Mouse (Mus musculus): ENCODE results near the gene Astn1.

The Astn1 gene

DNA sequence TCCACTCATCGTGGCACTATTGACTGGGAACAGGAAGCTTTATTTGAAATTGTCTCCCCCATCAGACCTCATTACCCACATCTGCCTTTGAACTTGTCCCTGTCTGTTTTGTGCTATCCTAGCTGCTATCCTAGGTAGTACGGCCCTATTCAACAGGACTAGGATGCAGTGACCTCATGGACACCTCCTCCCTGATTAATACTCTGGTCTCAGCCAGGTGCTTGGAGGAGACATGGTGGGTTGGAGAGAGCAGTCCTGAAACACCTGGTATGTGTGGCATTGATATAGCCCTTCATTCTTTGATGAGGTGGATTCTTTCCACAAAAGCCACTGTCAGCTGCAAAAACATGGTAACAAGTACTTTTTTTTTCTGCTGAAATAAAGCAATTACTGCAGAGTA is 52.1 kb downstream of the Astn1 start:
- no peak for DNase-seq (ENCODE audit: low spot score in 2 of 2)

DNA sequence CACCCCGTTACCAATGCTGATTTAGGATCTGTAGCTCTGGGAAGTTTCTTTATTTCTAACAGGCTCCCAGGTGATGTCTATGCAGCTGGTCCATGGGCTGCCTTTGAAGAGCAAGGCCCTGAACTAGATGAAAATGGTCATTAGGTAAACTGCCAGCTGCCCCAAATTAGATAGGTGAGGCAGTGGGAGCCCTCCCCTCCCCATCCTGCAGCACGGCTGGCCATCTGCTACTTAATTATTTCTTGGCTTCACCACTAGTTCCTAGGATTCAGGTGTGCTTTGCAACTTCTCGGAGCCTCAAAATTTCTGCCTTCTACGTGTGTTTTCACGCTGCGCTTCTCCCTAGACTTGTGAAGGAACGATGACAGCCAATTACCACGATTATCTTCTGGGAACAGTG is 59.4 kb downstream of the Astn1 start:
- no peak for DNase-seq (ENCODE audit: low spot score in 2 of 2)

DNA sequence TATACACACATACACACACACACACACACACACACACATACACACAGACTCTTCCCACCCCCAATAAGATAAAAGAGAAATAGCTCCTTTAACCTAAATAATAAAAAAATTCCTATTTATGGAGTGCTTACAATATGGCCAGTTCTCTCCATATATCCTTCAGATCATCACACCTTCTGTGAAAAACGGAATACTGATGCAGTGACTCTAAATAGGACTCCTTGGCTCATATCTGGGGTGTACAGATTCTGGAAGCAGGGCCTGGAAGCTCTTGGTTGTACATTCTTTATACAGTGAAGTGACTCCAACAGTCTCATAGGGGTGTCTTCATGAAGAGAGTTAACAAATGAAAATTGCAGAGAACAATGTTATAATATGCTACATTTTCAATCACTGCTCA is 60.7 kb downstream of the Astn1 start:
- no peak for DNase-seq (ENCODE audit: low spot score in 2 of 2)

DNA sequence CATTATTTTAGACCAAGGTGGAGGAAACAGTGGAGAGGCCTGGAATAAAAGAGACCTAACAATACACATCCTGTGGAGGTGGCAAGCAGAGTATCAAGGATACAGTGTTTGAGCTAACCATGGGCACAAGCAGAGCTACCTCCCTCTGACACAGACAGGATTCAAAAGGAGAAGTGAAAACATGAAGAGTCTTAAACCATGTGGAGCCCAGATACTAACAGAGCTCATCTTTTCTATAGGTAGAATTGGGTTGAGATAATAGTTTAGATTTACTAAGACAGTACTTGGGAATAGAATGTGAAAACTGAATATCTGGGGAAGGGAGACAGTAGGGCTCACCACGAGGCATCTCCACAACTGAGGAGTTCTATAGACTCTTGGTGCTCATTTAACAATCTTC is 84.0 kb downstream of the Astn1 start:
- DNase-seq (ENCODE audit: low spot score in 2 of 2): no peak

DNA sequence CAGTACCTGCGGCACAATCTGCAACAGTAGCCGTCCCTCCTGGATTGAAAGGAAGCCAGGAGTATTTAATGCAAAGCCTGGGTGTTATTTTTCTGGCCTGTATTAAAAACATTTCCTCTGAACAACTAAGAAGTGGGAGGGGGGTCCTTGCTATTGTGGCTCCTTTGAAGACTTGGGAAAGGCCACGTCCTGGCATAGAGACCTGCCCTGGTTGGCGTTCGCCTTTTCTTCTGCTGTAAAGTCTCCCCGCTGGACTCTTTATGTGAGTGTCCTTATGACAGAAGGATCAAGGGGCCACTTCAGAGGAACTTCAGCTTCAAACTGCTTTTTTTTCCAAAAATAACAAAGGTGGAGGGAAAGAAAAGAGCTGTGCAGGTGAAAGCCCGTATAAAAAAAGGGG is 85.9 kb downstream of the Astn1 start:
- no peak for DNase-seq (ENCODE audit: low spot score in 2 of 2)

DNA sequence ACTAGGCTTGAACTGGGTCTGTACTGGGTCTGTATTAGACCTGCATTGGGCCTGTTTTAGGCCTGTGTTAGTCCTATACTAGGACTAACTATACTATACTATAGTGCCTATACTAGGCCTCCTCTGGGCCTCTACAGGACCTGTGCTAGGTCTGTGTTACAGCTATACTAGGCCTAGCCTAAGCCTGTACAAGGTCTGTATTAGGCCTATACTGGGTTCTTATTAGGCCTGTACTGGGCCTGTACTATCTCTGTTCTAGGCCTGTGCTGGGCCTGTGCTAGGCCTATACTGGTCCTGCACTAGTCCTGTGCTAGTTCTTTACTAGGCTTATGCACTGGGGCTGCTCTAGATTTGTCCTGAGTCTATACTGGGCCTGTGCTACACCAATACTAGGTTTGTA is 90.6 kb downstream of the Astn1 start:
- no peak for DNase-seq (ENCODE audit: low spot score in 2 of 2)

DNA sequence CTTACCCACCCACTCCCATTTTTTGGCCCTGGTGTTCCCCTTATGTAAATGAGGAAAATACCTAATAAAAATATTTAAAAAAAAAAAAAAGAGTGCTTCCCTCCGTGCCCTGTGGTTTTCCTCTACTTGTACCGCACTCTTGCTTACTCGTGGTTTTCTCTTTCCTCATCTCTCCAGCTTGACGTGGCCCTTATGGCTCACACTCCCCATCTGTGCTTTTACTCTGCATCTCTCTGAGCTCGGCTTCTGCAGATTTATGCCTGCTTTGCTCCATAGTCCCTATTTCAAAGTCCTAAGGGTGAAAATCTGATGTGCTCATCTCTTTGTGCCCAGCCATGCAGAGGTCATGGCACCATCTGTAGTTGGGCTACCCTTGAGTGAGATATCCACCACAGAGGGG is 91.5 kb downstream of the Astn1 start:
- no peak for DNase-seq (ENCODE audit: low spot score in 2 of 2)

DNA sequence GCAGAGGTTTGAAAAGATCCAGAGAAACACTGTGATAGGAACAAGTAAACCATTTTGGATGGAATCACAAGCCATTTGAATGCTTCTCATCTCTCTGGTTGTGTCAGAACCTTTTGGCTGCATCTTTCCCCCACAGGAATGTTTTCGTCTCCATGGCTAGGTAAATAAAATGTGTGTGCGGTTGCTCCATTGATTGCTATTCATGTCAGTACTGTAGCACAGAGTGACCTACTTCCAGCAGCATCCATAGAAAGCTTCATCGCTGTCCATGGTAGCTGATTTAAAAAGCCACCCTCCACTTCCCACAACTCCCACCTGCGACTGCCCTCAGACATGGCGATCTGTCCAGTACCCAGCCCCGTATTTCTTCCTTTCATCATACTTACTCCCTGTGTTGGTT is 101.9 kb downstream of the Astn1 start:
- DNase-seq (ENCODE audit: low spot score in 2 of 2): no peak

DNA sequence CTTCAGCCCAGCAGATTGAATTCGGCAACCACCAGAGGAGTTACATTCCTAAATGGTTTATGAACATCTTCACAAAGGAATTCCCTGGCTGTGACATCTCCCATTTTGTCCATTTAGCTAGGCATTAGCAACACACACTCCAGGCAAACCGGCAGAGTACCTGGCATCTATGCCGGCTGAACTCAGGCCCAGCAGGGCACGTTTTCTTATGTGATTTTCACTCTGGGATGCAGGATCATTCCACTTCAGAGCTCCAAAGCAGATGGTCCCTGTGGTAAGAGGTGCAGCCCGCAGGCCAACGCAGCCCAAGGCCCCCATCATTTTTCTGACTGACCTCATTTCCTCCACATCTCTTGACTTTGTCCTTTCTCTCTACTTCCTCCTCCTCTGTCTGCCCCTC is 103.2 kb downstream of the Astn1 start:
- DNase-seq (ENCODE audit: low spot score in 2 of 2): no peak

DNA sequence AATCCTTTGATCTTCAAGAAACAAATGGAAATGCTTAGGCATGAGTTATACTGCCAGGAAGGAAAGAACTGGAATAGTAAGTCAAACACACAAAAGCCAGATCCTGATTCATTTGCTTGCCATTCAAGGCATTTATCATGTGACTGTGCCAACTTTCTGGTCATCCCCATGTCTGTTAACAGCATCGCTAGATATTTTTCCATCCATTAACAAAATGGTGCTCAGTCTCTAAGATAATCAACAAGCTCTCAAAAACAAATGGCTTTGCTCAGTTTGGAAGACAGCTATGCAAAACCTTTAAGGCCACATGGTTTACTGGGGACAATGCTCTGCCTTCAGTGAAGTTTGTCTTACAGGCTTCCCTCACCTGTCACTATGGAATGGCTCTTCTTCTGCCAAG is 115.8 kb downstream of the Astn1 start:
- no peak for DNase-seq (ENCODE audit: low spot score in 2 of 2)

DNA sequence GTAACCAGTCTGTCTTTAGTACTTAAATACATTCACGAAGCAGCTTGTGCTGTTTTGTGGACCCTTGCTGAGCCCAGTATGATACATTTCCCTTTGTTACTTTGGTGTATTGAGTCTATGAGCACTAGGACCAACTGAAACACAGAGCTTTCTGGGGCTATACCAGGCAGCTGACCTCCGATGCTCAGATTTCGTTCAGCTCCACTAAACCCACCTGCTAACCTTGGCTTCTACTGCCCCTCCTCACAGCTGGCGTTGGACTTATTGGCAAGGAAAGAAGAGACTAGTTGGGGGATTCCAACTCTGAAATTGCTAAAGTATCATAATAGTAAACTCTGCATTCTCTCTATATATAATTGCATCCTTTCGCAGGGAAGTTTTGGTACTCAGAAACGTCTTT is 118.2 kb downstream of the Astn1 start:
- no peak for DNase-seq (ENCODE audit: low spot score in 2 of 2)

DNA sequence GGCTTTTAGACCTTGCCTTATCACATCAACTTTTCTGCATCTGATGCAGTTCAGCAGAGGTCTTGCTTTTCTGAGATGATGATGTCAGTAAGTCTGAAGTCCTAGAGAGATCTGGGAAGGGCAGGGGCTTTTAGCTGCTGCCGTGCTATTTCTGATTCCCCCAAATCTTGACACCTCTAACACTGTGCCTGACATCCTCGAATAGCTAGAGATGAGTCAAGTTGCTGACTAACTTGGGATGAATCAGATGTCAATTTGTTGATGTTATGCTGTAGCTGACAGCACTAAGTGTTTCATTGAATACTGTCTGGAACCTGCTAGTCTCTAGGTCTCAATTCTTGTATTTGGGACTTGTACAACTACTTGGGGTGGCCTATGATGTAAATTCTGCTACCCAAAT is 121.7 kb downstream of the Astn1 start:
- no peak for DNase-seq (ENCODE audit: low spot score in 2 of 2)

DNA sequence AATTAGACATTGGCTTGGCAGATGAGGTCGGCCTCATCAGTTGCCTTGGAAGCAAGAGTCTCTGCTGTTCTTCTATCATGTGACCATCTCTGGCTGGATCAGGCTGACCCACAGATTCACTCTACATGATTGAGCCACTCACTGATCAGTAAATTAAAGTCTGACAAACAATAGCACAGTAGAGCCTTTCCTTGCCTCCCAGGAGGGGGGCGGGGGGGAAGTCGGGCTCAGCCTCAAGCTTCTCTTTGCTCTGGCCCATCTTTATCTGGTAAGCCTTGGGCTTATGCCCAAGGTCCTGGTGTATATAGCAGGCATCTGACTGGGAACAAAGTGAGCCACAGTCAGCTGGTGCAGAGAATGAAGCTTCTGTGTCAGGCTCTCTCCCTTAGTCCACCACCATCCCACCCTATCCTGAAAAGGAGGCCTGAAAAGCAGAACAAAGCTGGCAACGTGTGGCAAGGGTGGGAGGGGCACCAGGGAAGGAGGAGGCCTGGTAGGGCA is 127.5 kb downstream of the Astn1 start:
- DNase-seq (ENCODE audit: low spot score in 2 of 2): no peak

DNA sequence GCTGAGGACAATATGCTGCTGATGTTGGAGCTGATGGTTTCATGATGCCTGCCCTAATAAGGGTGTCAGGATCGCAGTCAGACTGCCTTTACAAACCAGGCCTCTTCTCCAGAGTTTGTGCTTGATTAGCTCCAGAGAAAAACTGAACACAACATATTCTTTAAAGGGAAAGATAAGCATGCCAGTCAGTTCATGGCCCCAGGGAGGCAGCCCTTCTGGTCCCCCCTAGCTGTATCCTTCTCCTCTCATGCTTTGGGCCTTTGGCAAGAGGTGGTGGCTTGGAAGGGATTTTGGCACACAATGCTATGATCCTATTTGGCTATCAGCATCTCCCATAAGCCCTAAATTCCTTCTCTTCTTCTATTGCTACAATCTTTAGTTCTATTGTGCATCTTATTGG is 128.1 kb downstream of the Astn1 start:
- no peak for DNase-seq (ENCODE audit: low spot score in 2 of 2)

DNA sequence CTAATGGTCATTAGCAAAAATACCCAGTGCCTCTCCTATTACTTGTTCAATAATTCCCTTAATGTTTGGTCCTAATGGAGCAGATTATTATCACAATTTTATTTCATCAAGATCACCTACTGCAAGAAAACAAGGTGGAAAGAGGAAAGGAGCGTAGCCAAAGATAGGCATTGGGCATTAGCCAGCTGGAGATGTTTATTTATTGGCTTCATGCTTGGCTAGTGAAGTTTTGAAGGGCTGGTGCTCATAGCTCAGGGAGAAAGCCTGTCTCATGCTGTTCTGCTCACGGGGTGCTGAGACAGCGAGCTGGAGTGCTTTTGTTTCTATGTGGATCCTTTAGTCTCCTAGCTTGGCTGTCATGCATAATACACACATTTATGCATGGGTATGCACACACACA is 131.2 kb downstream of the Astn1 start:
- no peak for DNase-seq (ENCODE audit: low spot score in 2 of 2)

DNA sequence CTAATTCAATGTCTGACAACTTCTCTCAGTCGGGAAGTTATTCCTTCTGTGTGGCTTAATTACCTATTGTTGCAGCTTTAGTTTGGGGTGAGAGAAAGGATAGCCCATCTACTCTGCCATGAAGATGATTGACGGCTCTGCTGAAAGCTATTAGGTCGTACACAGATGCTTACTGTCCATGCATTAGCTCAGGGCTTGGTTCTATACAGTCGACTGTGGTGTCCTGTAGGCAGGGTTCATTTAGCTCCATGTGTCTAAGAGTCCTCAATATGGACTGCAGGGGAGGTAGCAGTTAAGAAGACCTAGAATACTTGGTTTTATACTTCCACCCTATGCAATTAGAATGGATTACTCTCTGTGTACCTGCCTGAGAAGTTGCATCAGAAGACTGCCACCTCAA is 138.1 kb downstream of the Astn1 start:
- no peak for DNase-seq (ENCODE audit: low spot score in 2 of 2)

DNA sequence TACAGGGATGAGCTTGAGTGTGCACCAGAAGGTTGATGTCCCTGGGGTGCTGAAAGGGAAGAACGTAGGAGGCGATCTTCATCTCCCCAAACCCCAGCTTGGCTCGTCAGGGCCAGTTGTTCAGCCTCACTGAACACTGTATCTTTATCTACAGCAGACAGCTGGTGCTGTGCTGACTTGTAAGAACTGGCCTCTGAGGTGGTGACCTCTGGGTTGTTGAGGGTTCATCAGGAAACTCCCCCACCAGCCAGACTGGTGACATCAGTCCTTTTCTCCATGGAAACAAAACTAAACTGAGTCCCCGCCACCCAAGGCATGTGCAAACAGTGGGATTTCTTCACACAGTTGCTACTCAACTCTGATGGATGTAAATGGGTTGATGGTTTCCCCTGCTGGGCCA is 138.9 kb downstream of the Astn1 start:
- DNase-seq (ENCODE audit: low spot score in 2 of 2): no peak

DNA sequence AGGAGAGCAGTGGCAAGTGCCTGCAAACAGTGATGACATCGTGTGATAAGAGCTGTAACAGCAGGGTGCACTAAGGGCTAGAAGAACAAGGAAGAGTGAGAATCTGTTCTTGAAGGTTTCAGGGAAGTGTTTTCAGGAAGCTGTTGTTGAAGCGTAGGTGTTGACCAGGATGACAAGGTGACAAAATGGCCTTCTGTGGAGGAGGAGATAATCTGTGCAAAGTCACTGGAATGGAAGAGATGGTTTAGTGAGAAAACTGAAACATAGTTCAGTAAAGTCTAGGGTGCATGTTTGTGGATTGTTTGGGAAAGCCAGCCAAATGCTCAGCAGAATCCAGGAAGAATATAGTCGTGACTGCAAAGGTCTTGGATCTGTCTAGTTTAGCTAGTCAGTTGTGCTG is 145.5 kb downstream of the Astn1 start:
- no peak for DNase-seq (ENCODE audit: low spot score in 2 of 2)

DNA sequence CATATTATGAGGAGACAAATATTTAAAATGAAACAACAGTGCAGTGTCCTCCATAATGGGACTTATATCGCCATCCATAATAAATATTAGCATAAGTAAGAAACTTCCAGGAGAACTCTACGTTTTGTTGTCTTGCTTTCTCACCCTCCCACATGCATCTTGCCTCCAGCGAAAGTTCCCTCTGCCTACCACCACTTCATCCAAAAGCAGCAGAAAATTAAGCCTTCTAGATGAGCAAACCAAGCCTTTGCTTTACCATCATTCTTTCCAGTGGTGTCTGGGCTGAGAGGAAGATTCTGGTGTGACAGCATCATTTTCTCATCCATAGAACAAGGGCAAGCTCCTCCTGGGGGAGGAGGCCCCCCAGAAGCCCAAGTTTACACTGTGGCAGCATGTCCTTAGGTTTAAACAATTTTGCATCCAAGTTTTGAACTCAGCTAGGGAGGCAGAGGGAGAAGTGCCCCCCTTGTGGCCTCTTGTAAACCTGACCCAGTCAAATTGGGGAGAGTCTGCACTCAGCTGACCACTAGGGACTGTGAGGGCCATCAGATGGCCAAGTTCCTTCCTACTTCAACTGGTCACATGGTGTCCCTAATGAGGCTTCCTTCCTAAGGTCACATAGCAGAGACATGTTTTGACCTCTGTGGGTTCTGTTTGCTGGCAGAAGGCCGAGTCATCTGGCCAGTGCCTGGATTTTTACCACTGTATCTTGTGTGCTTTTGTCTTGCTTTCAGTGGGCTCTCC is 147.2 kb downstream of the Astn1 start:
- DNase-seq (ENCODE audit: low spot score in 2 of 2): no peak

DNA sequence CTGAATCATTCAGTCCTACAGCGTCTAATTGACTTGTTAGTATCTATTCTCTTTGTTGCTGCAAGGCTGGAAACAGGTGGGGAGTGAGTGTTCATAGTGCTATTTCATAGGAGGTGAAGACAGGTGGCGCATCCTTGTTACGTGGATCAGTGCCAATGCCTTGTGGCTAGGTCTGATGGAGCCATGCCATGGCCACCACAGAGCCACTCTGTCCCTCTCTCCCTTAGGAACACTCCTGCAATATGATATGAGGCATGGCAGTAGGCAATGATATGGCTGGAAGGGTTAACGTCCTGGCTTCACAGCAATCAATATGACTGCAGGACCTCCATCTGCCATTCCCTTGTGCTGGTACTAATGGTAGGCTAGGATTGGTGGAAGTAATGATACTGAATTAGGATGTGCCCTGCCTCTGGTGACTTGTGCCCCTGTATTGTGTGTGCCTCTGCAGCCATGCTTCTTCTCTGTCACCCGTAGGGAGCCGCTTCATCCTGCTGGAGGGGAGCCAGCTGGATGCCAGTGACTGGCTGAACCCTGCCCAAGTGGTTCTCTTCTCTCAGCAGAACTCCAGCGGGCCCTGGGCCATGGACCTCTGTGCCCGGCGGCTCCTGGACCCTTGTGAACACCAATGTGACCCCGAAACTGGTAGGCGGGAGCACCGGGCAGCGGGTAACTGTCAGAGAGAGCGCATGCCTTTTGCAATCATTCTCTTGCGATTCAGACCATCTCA is 148.6 kb downstream of the Astn1 start:
- DNase-seq (ENCODE audit: low spot score in 2 of 2): peak in 1 of 2 experiments; percentile 58

DNA sequence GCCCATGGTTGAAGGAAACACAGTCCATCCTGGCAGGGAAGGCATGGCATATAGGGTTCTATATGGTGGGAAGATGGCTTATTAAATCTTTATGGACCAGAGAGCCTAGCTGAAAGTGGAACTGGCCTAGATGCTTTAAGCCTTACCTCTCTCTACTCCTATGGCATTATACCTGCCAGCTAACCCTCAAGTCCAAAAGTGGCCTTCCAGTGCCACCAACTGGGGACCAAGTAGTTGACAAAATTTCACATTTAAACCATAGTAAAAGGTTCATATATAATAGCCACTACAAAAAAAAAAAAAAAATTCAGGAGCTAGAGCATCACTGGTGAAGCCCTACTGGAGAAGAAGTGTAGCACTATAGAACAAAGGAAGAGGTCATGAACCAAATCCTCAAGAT is 150.0 kb downstream of the Astn1 start:
- DNase-seq (ENCODE audit: low spot score in 2 of 2): no peak

DNA sequence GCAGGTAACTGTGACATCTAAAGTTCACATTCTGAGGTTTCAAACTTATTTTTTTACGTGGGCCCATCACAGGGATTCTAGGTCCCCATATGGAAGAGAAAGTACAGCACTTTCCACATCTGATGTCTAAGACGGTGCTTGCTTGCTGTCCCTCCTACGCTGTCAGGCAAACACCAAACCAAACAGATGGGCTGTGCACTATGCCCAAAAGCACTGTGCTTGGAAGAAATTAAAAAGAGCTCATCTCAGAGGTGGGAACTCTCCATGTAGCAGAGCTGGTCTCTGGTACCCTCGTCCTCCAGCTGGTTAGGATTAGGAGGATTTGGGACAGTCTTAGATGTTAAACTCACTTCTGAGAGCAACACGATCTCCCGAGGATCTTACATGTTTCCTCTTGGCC is 150.6 kb downstream of the Astn1 start:
- DNase-seq (ENCODE audit: low spot score in 2 of 2): no peak

DNA sequence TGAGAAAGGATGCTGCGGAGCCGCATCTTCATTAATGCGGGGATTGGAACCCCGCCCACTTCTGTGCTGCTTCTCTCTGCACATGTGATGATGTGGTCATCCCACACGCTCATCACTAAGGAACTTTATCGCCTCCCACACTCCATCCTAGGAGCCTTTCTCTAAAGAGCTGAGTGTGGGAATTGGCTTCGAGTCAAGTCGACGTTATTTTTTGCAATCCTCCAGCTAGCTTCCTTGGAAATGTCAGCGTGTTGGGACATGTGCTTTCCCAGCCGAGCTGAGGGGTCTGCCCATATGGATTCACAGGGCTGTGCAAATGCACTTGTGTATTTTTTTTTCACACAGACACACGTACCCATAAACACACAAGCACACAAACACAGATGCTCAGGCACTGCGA is 151.5 kb downstream of the Astn1 start:
- no peak for DNase-seq (ENCODE audit: low spot score in 2 of 2)

DNA sequence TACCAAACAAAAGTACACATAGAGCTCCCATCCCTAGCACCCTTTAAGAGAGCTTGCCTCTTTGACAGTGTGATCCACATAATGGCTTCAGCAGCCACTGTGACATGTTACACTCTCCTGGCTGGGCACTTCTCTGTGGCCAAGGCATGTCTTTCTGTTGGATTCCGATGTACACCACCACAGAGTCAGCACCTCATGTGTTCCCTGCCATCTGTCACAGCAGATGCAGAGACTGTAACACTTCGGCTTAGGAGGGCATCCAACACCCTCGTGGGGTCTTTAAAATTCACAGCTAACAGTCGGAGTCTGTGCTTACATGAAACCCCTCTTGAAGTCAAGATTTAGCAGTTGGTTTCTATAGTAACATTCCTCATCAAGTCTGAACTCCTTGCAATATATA is 154.5 kb downstream of the Astn1 start:
- DNase-seq (ENCODE audit: low spot score in 2 of 2): no peak
